Mouse (Mus musculus) 3T3-L1 (cell line): Measurements from ENCODE around the gene Cntn4.
"Not testable (repeated sequence)": the region's sequence is repeated elsewhere in the genome, so short reads cannot be mapped to it uniquely, and the experiment has no call there.

Experiments used
- DNase-seq: peaks from one replicate; pipeline ENCODE4 v3.0.0-alpha.2; 2015; ENCODE audit warnings: low read depth, low spot score

The Cntn4 gene

DNA sequence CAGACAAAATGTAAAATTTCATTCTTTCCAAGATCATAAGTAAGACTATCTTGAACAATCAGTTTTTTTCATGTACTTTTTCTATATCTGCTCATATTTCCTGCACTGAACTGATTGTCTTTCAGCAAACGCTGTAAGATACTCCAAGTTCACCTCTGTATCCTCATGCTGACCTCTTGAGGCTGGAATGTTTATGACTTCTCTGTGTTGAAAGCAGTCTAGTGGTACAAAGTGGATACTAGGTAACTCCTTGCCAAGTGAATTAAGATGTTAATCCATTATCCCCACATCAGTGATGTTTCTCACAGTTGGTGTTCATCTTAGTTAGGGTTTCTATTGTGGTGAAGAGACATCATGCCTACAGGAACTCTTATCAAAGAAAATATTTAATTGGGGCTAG is 651.5 kb downstream of the Cntn4 start:
- DNase-seq = no peak

DNA sequence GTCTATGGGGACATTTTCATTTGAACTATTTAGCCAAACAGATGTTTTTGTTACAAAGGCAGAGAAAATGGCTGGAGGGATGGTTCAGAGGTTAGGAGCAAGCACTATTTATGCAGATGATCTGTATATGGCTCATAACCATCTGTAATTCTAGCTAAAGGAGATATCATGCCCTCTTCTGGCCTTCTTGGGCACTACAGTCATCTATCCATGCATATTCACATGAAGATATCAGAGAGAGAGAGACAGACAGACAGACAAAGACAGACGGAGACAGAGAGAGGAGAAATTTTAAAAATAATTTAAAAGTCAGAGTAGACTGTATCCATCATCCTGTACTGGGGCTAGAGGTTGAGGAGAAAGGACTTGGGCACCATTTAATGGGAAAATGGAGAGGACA is 652.2 kb downstream of the Cntn4 start:
- peak; percentile 3 for DNase-seq

DNA sequence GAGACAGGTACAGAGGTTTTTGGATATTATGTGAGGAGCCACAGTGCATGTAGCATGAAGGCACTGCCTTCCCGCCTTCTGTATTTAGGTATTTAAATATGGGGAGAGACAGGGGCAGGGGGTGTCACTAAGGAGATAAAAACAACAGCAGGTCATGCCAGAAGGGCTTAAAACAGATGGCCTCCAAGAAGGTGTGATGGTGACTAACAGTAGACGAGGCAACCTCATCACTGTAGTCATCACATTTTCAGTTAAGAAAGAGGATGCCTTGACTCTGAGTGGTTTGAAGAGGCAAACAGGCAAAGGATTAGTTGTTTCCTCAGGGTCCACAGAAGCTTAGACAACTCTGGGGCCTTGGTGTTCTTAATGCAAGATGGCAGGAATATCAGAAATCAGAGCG is 655.0 kb downstream of the Cntn4 start:
- no peak for DNase-seq

DNA sequence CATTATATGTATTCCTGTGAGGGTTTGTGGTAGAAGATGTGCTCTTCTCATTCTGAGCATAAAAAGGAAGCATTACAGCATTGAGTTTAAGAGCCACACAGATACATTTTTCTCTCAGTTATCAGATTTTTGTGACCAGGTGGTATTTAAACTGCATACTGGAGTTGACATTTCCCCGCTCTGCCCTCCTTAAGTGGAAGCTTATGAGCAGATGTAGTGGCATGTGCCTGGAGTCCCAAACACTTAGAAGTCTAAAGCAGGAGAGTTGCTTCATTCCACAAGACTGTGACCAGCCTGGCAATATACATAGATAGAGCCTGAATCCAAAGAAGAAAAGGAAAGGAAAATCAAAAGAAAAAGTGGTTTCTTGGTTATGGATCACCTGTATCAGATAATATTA is 655.5 kb downstream of the Cntn4 start:
- DNase-seq = no peak

DNA sequence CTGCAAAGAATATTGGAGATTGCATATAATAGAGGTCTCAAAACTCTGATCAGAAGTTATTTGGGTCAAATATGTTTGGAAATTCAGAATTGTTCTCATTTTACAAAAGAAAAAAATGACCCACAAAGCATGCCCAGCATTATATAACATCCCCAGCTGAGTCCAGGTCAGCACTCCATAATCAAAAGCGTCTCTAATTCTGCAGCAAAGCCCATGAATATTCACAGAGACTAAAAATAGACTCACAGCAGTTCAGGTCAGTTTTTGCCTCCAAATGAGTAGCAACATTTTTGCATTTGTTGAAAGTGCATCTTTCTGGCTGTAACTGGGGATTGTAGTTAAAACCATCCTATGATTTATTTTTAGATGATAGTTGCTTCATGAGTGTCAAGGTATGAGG is 657.6 kb downstream of the Cntn4 start:
- no peak for DNase-seq

DNA sequence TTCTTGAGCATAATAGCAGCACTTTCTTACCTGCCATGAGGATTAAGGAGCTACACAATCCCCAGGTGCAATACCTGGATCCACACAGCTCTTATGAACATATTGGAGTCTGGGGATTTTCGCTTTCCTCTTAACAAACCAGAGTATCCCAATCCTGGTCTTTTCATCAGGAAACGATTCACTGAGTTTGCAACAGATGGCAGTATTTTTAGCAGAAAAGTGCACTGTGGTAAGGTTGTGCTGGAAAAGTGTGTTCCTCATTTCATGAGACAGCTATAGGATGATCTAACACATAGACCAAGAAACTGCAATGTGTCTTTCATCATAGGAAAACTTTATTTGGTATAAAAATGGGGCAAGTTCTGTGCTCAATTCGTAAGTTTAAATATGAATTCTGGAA is 659.3 kb downstream of the Cntn4 start:
- no peak for DNase-seq

DNA sequence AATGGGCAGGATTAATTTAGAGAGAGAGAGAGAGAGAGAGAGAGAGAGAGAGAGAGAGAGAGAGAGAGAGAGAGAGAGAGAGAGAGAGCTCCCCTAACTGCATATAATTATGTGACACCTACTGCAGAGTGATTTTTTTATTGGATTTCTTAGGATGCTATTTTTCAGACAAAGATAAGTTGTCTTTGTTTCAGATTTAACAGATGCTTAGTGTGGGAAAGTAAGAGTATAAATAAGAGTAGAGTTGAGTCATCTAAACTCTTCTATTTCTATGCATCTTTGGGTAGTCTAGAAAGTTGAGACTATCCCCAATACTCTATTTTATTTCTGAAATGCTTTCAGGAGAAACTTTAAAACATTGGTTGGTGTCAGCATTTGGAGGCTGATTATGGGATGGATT is 660.4 kb downstream of the Cntn4 start:
- no peak for DNase-seq

DNA sequence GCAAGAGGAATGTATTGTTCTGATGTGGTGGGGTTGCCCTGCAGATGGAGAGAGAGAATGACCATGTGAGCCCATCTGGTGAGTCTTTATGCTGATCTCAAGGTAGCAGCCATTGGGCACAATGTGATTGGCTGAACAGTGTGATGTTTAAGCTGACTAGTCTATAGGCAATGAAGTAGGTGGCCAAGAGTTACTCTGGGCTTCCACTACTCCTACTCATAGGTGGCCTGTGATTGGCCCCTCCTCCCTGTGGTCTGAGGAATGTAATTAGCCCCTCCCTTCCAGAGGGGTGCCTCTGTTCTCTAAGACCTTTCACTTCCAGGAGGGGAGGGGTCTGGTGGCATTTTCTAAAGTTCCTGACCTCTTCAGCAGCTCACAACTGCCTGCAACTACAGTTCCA is 663.7 kb downstream of the Cntn4 start:
- DNase-seq = no peak

DNA sequence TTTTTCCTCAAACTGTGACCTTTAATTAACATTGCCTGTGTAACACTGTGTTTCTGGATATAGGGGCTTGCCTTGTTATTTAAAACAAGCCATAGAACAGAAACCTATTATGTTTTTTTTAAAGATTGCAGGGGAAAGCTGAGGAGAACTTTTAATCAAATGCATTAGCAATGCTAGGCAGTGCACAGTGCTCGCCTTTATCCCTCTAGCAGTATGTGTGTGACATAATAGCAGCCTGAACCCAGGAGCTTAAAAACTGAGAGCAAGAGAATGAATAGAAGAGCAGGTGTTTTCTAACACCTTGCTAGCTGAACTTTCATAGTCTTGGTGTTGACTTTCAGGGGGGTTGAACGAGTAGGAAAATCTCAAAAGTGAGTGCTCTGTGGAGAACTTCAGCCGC is 672.6 kb downstream of the Cntn4 start:
- DNase-seq = no peak

DNA sequence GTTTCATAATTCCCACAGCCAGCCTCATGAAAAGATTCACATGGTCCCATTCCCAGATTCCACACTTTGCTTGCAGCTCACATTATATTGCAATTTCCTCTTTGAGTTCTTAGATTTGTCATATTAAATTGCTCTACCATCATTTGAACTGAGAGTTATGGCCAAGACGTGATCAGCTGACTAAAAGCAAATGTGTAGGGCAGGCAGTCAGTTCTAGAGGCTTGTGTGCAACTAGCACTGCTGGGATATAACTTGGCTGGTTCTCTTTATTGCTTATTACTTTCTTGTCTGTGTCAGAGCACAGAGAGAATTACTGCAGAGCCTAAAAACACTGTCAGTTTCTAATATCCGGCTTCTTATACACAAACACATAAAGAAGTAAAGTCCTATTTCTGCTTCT is 673.9 kb downstream of the Cntn4 start:
- no peak for DNase-seq

DNA sequence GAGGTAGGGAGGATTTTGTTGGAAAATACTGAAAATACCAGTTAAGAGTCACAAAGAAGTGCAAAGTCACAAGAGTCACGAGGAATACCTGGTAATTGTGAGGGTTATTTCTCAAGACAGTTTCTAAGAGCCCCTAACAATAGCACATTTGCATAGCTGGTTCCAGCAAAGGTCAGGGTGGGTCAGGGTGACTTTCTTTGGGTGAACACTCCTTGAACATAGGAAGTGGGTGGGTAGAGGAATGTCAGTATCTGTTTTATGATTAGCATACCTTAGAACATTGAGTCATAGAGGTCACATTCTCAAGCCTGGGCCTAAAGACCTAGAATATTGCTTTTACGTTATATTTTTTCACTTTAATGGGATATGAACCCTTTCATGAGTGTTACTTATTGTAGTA is 681.3 kb downstream of the Cntn4 start:
- DNase-seq = not testable (repeated sequence)

DNA sequence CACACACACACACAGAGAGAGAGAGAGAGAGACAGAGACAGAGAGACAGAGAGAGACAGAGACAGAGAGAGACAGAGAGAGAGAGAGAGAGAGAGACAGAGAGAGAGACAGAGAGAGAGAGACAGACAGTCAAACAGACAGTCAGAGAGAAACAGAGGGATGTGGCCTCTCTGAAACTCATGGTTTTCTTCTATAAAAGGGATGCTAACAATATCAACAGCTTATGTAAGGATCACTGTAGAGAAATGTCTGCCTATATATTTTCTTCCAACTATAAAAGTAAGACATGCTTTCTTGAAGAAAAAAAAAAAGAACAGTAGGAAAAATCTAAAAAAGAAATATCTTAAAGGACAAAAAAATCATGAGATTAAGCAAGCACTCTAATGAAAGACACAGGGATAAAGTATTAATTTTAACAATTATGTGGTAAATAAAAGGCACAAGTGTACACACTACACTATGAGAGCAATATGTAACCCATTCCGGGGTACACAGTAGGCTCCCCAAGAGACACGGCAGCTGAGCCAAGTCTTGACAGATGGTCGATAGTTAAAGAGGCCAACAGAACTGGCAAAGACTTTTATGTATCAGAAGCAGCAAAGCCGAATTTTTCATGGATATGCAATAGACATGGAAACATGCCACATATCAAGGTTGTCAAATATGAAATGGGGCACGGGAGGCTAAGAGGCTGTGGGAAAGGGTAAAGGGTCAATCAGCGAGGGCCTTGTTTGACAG is 704.0 kb downstream of the Cntn4 start:
- no peak for DNase-seq

DNA sequence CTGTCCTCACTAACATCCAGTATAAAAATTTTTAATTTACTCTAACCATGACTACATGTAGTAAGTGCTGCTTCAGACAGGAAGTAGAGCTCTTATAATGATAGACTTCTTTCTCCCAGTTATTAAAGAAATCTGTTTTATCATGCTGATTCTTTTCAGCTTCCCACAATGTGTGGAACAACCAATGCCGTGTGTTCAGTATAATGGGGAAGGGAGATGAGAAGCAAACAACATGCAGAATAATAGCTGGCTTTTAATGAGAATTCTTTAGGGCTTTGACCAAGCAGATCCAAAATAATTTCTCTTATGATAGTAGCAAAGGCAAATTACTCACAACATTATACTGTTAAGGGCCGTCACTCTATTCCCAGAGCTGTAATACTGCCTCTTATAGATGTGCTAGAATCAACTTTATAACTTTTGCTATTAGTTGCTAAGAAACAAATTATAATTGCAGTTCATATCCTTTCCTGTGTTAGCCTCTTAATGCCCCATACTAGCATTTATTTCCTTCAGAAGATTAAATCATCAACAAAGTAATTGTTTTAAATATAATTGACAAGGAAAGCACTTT is 710.5 kb downstream of the Cntn4 start:
- no peak for DNase-seq

DNA sequence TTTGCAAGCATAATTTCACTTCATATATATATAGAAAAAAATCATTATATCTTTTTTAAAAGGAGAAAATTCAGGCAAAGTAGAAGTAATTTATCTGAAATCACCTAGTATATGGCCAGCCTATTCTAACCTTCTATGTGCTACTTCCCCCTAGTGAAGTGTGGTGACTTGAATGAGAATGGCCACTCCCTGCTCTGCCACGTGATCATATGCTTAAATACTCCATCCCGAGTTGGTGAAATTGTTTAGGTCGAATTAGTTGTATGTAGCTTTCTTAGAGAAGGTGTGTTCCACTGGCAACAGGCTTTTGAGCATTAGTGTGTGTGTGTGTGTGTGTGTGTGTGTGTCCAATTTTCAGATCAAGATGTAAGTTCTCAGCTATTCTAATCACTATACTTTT is 730.6 kb downstream of the Cntn4 start:
- no peak for DNase-seq

DNA sequence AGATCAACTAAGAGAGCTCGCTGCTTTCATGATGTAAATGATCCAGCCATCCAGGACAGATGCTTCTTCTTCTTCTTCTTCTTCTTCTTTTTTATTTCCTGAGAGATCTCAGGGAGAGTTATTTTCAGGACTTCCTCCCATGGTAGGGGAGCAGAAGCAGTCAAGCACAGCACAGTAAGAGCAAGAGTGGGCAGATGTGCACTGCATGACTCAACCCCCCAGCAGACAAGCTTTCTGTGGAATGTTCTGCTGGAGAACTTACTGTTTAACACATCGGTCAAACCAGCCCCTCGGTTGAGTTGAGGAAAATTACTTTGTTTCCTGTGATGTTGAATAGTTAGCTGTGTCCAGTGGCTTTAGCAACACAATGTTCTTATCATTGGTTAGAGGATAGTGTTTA is 731.2 kb downstream of the Cntn4 start:
- no peak for DNase-seq

DNA sequence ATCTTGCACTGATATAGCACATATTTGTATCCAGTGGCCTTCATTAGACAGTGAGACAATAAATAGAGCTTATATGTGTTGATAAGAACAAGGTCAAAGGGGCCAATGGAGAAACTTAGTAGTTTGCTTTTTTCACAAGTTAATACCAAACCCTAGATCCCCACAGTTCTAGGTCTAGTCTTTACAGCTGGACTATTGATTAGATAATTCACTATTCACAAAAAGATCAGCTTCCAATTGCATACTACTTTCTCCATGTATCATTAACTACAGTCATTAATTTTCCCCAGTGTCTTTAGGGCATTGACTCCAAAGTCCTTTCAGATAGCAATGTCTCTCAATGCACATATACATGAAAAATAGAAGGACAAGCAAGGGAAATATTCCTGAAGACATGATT is 745.5 kb downstream of the Cntn4 start:
- DNase-seq = no peak

DNA sequence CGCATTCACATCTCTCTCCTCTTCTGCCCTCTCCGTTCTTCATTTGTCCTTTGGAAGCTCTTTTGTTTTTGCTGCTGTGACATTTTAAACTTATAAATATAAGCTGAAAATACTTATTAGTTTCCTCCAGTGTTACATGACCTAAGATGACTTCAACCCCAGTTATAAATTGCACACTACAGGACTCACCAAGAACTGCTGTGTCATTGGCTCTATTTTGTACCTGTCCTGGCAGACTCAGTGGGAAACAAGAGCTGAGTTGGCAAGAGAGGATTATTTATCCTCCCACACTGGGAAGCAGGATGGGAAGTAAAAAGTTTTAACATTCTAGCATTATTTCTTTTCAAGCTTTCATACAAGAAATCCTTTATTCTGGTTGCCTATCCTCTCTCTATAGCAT is 746.0 kb downstream of the Cntn4 start:
- DNase-seq = no peak

DNA sequence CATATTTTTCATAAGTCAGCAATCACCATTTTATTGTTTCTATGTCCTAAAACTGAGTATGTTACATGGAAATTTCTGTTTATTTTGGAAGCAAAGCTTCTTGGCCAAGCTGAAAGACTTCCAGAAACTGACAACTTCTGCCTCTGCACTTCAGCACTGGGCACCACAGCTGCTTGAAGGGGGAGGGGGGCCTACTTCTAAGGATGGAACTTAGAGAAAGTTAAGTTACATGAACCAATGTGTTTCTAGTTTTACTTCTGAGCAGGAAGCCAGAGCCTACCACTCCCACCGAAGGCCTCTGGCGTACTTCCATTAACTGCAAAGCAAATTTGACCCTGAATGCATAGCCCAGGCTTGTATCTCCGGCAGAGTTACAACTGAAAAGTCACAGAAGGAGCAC is 749.2 kb downstream of the Cntn4 start:
- DNase-seq = no peak

DNA sequence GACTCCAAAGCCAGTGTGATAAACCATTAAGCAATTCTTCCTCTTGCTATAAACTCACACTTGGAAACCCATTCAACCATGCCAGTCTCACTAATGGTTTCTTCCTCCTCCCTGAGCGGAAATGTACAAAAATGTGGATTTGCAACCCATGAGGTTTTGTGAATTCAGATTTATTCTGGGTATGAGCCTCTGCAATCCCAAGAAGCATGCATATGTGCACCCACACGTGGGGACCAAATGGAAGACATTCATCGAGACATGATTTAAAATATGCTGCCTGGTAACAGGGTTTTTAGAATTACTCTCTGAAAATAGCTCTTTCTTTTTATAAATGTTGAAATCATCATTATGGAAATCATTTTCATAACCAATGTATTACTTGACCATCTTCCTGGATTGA is 754.0 kb downstream of the Cntn4 start:
- no peak for DNase-seq

DNA sequence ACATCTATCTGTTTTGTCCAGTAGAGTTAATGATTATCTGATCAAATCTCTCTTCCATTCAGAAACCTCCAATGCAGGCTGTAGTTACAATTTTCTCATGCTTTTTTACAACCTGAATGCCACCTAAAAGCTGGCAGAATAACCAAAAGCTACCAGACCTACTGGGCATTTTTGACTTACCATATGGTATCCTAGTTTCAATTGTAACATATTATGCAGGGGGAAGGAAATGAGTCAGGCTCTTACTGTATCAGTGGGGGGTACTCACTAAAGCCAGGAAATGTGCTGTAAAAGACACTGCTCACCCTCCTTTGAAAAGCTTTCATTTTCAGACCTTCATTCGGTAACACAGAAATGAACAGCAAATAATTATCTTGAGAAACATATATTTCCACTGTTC is 763.3 kb downstream of the Cntn4 start:
- no peak for DNase-seq

DNA sequence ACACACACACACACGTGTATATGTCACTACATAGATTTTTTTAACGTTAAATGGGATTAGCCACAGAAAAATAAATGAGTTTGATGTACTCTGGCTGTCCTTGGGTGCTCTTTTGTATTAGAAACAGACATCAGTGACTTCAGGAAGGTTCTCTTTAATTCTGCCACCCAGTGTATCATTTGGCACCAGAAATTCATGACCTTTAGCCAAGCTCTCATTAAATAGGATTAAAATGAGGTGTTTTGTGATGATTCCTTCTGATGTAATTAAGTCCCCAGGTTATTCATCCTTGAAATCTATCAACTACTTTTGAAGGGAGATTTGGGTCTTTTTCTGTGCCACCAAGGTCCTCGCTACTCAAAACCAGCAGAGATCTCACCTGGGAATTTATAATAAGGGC is 763.8 kb downstream of the Cntn4 start:
- DNase-seq = no peak

DNA sequence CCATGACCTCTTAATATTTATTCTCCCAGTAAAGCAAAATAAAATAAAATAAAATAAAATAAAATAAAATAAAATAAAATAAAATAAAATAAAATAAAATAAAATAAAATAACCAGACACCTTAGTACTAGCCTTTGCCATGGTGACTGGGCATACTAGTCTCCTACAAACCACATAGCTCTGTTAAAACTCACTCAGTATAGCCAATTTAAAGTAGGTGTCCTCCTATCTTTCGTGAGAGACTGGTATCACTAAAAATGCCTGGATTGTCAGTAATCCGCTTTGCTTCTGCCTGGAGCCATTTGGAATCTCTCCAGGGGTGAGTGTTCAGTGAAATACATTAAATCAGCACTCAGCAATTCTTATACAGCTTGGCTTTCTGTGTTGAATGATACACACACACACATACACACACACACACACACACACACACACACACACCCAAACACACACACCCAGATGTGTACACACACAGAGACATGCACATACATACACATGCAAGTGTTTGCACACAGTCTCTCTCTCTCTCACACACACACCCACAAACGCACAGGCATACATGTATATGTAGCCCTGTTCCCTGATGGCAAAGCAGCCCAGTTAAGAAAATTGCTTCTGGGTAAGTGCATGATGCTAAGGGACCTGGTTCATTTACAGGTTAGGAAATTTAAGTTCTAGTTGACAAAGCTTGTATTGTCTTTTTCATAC is 776.8 kb downstream of the Cntn4 start:
- DNase-seq = no peak

DNA sequence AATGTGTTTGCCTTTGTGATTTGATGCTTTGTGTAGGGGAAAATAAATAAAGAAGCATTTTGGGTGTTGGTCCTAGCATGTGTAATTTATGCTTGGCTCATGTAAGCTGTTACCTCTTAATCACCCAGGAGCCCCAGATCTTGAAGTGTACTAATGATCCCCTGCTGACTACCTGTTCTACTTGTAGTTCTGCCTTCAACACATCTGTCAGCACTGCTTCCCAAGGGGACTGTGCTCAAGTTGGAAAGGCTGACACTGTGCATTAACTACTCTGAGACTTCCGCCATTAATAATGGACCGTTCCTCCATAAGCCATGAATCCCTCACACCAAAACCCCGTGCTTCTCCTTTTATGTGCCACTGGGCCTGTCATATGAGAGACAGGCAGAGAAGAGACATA is 778.2 kb downstream of the Cntn4 start:
- DNase-seq = no peak
